Mouse (Mus musculus): ENCODE results near the gene Nrl.

DNA sequence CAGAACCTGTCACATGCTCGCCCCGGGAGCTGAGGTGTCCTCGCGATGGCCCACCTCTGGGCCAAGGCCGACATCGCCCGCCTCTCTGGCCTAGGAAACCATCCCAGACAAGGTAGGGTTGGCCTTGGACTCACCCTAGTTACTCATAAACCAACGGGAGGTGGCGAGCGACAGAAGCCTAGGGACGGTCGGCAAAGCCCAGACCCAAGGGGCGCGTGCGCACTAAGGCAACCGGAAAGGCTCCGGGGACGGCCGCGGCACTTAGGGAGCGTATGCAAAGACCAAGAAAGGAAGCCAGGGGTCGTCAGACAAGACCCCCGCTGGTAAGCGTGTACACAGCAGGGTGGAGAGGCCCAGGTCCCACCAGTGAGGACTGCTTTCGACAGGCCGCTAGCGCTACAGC lies 35.0 kb upstream of the Nrl start, which contains the start of gene Dcaf11:
- peak; percentile 63 for TF ChIP-seq CTCF (IDR thresholded peaks at IDR 0.05; ENCODE audit: low read depth)
- peak; percentile 56 for TF ChIP-seq EP300 (IDR thresholded peaks at IDR 0.05; ENCODE audit: low read depth)
